In the genomic region with DNA sequence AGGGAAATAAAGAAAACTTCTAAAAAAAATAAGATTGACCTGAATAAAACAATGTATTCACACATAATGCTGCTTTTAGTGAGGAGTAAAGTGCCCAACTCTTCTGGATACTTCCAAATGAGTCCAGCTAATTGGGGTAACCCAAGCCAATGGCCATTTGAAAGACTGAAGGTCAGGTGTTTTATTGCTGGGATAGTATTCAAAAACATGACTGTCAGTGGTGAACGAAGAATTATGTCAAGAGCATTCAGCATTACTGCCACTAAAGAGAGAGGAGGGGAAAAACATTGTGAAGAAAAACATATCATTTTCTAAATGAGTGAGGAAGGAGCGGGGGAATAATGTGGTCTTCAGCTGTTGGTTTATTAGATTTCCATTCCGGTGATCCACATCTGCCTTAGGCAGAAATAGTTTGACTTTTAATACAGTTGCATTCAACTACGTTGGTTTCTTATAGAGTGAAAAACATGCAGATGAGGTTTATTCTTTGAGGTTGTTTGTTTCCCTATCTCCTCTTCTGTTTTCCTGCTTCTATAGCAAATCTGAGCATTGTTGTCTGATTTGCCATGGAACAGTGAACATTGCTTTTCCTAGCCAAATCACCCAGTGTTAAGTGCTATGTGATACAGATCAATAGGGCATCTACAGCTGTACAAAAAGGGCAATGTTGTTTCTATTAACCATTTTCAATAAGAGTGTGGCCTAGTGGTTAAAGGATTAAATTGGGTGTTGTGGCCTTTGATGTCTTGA, we compare ENCODE assay signal across 27 mouse cellular contexts.
DNase-seq lines count a peak whose midpoint lies in the region; ATAC-seq lines count a peak whose summit lies in the region.
"Had no signal": no experiment of that assay in that cellular context is flagged by ENCODE, and none has a peak within 500 bp of the region (broad histone marks: within the 10 kb centered on the region; RNA-seq: fewer than 3 reads in every experiment).

No protein-coding gene starts in this region.

- H3K36me3 ChIP-seq in forebrain, embryonic 11.5 days (ENCODE audit: control insufficient read depth, insufficient read depth, low read length): no peaks in the 10 kb centered on the region
- no peaks in the 10 kb centered on the region for H3K36me3 ChIP-seq in forebrain, embryonic 16.5 days (ENCODE audit: control insufficient read depth, insufficient read depth)
- H3K36me3 ChIP-seq: embryonic facial prominence, embryonic 13.5 days; heart, embryonic 13.5 days; hindbrain, embryonic 15.5 days; liver, embryonic 15.5 days; midbrain, embryonic 10.5 days; midbrain, embryonic 15.5 days had no signal

- DNase-seq in cerebellum, postnatal 10 days: peak; percentile 23 to 52
- peak; percentile 12 for DNase-seq in brain, adult 2 months (ENCODE audit: low read depth, low spot score)
- DNase-seq in forebrain, embryonic 11.5 days (ENCODE audit: low spot score): no peak
- no peak for DNase-seq in kidney, adult 18-20 months
- no peak for DNase-seq in thymus, postnatal 10 days (ENCODE audit: low spot score in 2 of 2)
- DNase-seq: adrenal gland, postnatal 14 days; gastrocnemius, postnatal 10 days; heart, postnatal 10 days; kidney, adult 2 months; kidney, postnatal 36 days; layer of hippocampus, postnatal 36 days; liver; lung, embryonic 14.5 days; lung, postnatal 14 days; spleen, adult 18-20 months; thymus, adult 18-20 months; thymus, postnatal 36 days had no signal

- WGBS in forebrain, embryonic 11.5 days: 34% methylated on average over 4 of the region's 4 CpGs
- WGBS in forebrain, embryonic 16.5 days: 11% methylated on average over 4 of the region's 4 CpGs

- ATAC-seq in cerebellum, adult (ENCODE audit: insufficient number of reproducible peaks, low FRiP score, low TSS enrichment): no peak
- ATAC-seq in forebrain, embryonic 11.5 days (replicated peaks; ENCODE audit: low FRiP score): no peak
- ATAC-seq in forebrain, embryonic 16.5 days: no peak
- ATAC-seq: inflammation-experienced regulatory T-cells, adult 6 months; midbrain, embryonic 15.5 days; Patski had no signal

- no peaks in the 10 kb centered on the region for H3K9me3 ChIP-seq in forebrain, embryonic 11.5 days (ENCODE audit: control insufficient read depth, low read length)
- H3K9me3 ChIP-seq in forebrain, embryonic 16.5 days (ENCODE audit: control insufficient read depth, low read length): no peaks in the 10 kb centered on the region
- H3K9me3 ChIP-seq: embryonic facial prominence, embryonic 13.5 days; heart, embryonic 13.5 days; hindbrain, embryonic 15.5 days; liver, embryonic 15.5 days; midbrain, embryonic 10.5 days; midbrain, embryonic 15.5 days had no signal

- no peaks in the 10 kb centered on the region for H3K27me3 ChIP-seq in forebrain, embryonic 11.5 days (ENCODE audit: control insufficient read depth, insufficient read depth, low read length)
- no peaks in the 10 kb centered on the region for H3K27me3 ChIP-seq in forebrain, embryonic 16.5 days (replicated peaks; ENCODE audit: control insufficient read depth, insufficient read depth, low read length)
- H3K27me3 ChIP-seq: hindbrain, embryonic 15.5 days; liver, embryonic 15.5 days; midbrain, embryonic 15.5 days had no signal

- H3K4me3 ChIP-seq in forebrain, embryonic 11.5 days (ENCODE audit: low read depth, low read length): no peak overlapping the region
- no peak overlapping the region for H3K4me3 ChIP-seq in forebrain, embryonic 16.5 days (replicated peaks; ENCODE audit: low read length)
- H3K4me3 ChIP-seq: embryonic facial prominence, embryonic 13.5 days; heart, embryonic 13.5 days; hindbrain, embryonic 15.5 days; liver, embryonic 15.5 days; midbrain, embryonic 10.5 days; midbrain, embryonic 15.5 days had no signal

- no peak overlapping the region for H3K4me2 ChIP-seq in forebrain, embryonic 11.5 days (ENCODE audit: low read depth, low read length, severe bottlenecking)
- H3K4me2 ChIP-seq in forebrain, embryonic 16.5 days (ENCODE audit: low read length): peak overlapping the region; percentile 7; the same call in 1 of the 2 replicates
- H3K4me2 ChIP-seq: embryonic facial prominence, embryonic 13.5 days; heart, embryonic 13.5 days; hindbrain, embryonic 15.5 days; liver, embryonic 15.5 days; lung, embryonic 14.5 days; midbrain, embryonic 15.5 days had no signal

- peaks cover 18% of the 10 kb centered on the region; the same call in 1 of the 2 replicates for H3K4me1 ChIP-seq in forebrain, embryonic 11.5 days (replicated peaks; ENCODE audit: control insufficient read depth, insufficient read depth, low read length)
- peaks cover 26% of the 10 kb centered on the region for H3K4me1 ChIP-seq in forebrain, embryonic 16.5 days (replicated peaks; ENCODE audit: control insufficient read depth, insufficient read depth, low read length)
- H3K4me1 ChIP-seq: embryonic facial prominence, embryonic 13.5 days; heart, embryonic 13.5 days; liver, embryonic 15.5 days had no signal

- peak overlapping the region; percentile 80; the same call in 1 of the 2 replicates for H3K27ac ChIP-seq in forebrain, embryonic 11.5 days (ENCODE audit: low read depth, low read length)
- peak overlapping the region; percentile 94 for H3K27ac ChIP-seq in forebrain, embryonic 16.5 days (ENCODE audit: low read length)
- H3K27ac ChIP-seq: embryonic facial prominence, embryonic 13.5 days; heart, embryonic 13.5 days; liver, embryonic 15.5 days; midbrain, embryonic 10.5 days; midbrain, embryonic 15.5 days had no signal

- no peak overlapping the region for H3K9ac ChIP-seq in forebrain, embryonic 11.5 days (ENCODE audit: low read length)
- peak overlapping the region; percentile 39 for H3K9ac ChIP-seq in forebrain, embryonic 16.5 days (replicated peaks; ENCODE audit: low read depth, low read length)
- H3K9ac ChIP-seq: embryonic facial prominence, embryonic 13.5 days; heart, embryonic 13.5 days; hindbrain, embryonic 15.5 days; liver, embryonic 15.5 days; lung, embryonic 14.5 days; midbrain, embryonic 15.5 days had no signal

Comparison
In these comparisons a context has a peak if more than half of its experiments do, and no peak if none do; other contexts are left out.
1. DNase-seq: peak in cerebellum, postnatal 10 days (2 of 2) and brain, adult 2 months (single experiment); none in forebrain, embryonic 11.5 days (single experiment), kidney, adult 18-20 months (single experiment) and thymus, postnatal 10 days (0 of 2).